Mouse (Mus musculus) heart, postnatal 14 days (tissue): Measurements from ENCODE around the gene Gm17521. TPM values are rescaled to one million over a fixed set of nuclear protein-coding genes. Genes with fewer than 3 reads are reported as not detected.
"Not testable (repeated sequence)": the region's sequence is repeated elsewhere in the genome, so short reads cannot be mapped to it uniquely, and the experiment has no call there.

Experiments used
- DNase-seq, 2 experiments: peaks; one replicate each; pipeline ENCODE4 v3.0.0; 2021 to 2022
- intact Hi-C: fragments of 180-260 bp; cut with DNase I; formaldehyde crosslinking; loops from one replicate; pipeline ENCODE4 v1.15.1; 2025
- long read RNA-seq, 2 experiments: library from polyadenylated mRNA; stranded (forward); transcript quantifications; one replicate each; pipeline ENCODE4 v2.0.0; 2021
- total RNA-seq, 2 experiments: library from RNA; stranded (reverse); gene quantifications; 2 replicates each; pipeline ENCODE4 v1.2.3; 2021

The Gm17521 gene
- not detected for total RNA-seq
- long read RNA-seq, experiment 1: 0 reads
- long read RNA-seq, experiment 2: 0 reads

DNA sequence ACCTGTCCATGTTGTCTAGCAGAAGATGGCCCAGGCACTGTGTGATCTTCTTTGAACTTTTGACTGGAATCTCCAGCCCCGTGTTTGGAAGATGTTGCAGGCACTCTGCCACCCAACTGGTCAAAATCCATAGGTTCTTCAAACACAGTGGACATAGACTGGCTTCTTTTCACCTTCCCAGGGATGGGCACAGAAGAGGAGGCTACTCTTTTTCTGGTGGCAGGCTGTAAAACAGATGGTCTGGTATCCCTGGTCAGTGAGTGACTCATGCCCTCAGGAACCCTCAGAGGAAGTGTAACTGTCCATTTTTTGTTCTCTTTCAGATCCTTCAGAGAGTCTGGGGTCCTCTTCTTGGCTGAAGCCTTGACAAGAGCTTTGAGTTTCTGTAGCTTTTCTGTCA is at the start of gene Gm17521:
Gm17521 (minus strand) TSS at position 101 of the 400 bp plus-strand sequence.
- DNase-seq, intact Hi-C loops: not testable (repeated sequence)

DNA sequence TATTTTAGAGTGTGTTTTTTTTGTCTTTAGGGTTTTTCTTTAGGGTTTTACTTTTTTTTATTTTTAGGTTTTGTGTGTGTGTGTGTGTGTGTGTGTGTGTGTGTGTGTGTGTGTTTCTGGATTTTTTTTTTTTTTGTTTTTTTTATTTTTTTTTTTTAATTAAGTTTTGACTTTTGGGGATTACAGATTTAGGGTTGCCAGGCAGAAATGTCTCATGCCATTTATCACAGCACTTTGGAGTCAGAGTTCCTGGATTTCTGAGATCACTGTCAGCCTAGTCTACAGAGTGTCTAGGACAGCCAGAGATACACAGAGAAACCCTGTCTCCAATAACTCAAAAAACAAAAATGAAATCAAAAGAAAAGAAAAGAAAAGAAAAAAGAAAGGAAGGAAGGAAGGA is 14.5 kb upstream of the Gm17521 start:
- DNase-seq: no peak
- intact Hi-C loops: no loop called here

DNA sequence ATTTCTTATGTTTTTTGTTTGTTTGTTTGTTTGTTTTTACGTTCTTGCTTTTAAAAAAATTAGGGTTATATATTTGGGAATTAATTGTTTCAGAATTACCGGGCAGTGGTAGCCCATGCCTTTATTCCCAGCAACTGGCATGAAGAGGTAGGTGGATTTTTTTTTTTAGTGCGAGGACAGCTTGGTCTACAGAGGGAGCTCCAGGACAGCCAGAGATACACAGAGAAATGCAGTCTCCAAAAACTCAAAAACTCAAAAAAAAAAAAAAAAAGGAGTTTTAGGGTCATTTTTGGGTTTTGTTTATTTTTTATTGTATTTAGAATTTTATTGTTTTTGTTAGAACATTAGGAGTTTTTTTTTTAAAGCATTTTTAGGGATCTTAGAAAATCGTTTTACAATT is 14.0 kb upstream of the Gm17521 start:
- DNase-seq: no peak
- intact Hi-C loops: no loop called here

Other genes with a start within 250 kb of the Gm17521 start
- 1 to 10 TPM; 2.7 to 6.5 TPM for gene Cldn34c1, start 73.8 kb upstream of the Gm17521 start, total RNA-seq
- gene Srsx, start 192.8 kb upstream of the Gm17521 start, total RNA-seq: not detected
- not detected for gene Gm17577, start 217.2 kb upstream of the Gm17521 start, total RNA-seq